Mouse (Mus musculus): ENCODE data around the gene Sall2.

DNA sequence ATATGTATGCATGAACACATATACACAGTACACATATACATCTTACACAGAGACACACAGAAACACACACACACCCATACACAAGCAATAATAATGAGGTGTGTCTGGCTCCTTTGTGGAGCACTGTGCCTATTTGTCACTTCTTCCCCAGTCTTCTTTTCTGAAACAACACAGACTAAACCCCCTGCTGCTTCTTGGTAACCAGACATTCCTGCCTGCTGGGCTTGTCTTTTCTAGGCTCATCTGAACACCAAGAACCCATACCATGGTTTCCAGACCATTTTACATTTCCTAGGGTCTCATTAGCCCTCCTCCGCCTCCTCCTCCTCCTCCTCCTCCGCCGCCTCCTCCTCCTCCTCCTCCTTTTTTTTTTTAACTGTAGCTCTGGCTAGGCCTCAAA, 3.6 kb upstream of the Sall2 start:
- TF ChIP-seq KAT2A (conservative IDR thresholded peaks at IDR 0.05; ENCODE audit: low read depth, low read length) (no peak), ELF1 (IDR thresholded peaks at IDR 0.05; ENCODE audit: low read depth, low read length) (no peak), POLR2A (IDR thresholded peaks at IDR 0.05; ENCODE audit: control insufficient read depth in 1 of 2, insufficient read depth in 1 of 2, low read depth in 1 of 2, low read length in 2 of 2, poor library complexity in 1 of 2) (no peak), CTCF (IDR thresholded peaks at IDR 0.05 in 2 of 3, conservative IDR thresholded peaks at IDR 0.05 in 1 of 3; ENCODE audit: control insufficient read depth in 1 of 3, insufficient read depth in 1 of 3, low read depth in 2 of 3, low read length in 3 of 3, poor library complexity in 1 of 3, severe bottlenecking in 1 of 3) (no peak), RCOR1 (IDR thresholded peaks at IDR 0.05; ENCODE audit: low read depth, low read length) (no peak), USF1 (IDR thresholded peaks at IDR 0.05; ENCODE audit: low read depth, low read length) (no peak), POLR2AphosphoS2 (IDR thresholded peaks at IDR 0.05; ENCODE audit: low read length) (no peak), TCF12 (IDR thresholded peaks at IDR 0.05; ENCODE audit: low read depth, low read length) (no peak), CHD1 (IDR thresholded peaks at IDR 0.05; ENCODE audit: low read depth, low read length) (no peak), EP300 (IDR thresholded peaks at IDR 0.05; ENCODE audit: low read depth in 1 of 2, low read length in 2 of 2) (no peak), MAFK (IDR thresholded peaks at IDR 0.05; ENCODE audit: borderline replicate concordance, low read depth, low read length) (no peak), ZMIZ1 (IDR thresholded peaks at IDR 0.05; ENCODE audit: low read depth, low read length) (no peak)

All from MEL (cell line).